ENCODE assay signal across 17 mouse cellular contexts in the genomic region with DNA sequence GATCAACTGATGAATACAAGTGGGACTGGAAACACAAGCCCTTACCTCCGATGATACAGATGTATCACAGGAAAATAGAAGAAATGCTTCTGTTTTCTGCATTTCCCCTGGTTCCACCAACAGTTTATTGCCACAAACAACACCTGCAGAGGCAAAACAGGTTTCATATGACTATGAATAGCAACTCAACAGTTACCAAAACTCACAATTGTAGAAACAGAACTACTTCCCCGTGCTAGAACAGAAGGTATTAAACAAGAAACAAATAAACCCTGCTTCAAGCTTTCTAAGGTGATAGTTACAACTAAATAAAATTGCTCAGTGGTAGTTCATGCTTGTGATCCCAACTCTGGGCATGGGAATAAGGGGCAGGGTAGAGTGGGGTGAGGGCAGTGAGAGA.
"Had no signal": no experiment of that assay in that cellular context is flagged by ENCODE, and none has a peak within 500 bp of the region (broad histone marks: within the 10 kb centered on the region; RNA-seq: fewer than 3 reads in every experiment).

No protein-coding gene starts in this region.

- H3K27me3 ChIP-seq: lung, embryonic 15.5 days; megakaryocyte, embryonic 14.5 days; midbrain, embryonic 13.5 days; midbrain, embryonic 15.5 days; neural tube, embryonic 12.5 days; stomach, embryonic 15.5 days had no signal

- H3K9me3 ChIP-seq: lung, embryonic 15.5 days; megakaryocyte, embryonic 14.5 days; midbrain, embryonic 13.5 days; midbrain, embryonic 15.5 days; neural tube, embryonic 12.5 days; stomach, embryonic 15.5 days had no signal

- H3K27ac ChIP-seq: liver, embryonic 14.5 days; lung, embryonic 15.5 days; macrophage; midbrain, embryonic 13.5 days; midbrain, embryonic 15.5 days; neural tube, embryonic 12.5 days; stomach, embryonic 15.5 days; stomach, postnatal 0 days had no signal

- H3K9ac ChIP-seq: liver, embryonic 14.5 days; lung, embryonic 15.5 days; midbrain, embryonic 13.5 days; midbrain, embryonic 15.5 days; neural tube, embryonic 12.5 days; stomach, embryonic 15.5 days had no signal

- DNase-seq: lung, adult 2 months; lung, postnatal 14 days; lung, postnatal 36 days; right cerebral cortex, postnatal 14 days; spleen, adult 18-20 months; thymus, postnatal 14 days; thymus, postnatal 36 days had no signal

- H3K4me2 ChIP-seq: lung, embryonic 15.5 days; midbrain, embryonic 11.5 days; midbrain, embryonic 13.5 days; midbrain, embryonic 15.5 days; neural tube, embryonic 12.5 days; stomach, embryonic 15.5 days had no signal

- H3K4me3 ChIP-seq: lung, embryonic 15.5 days; megakaryocyte, embryonic 14.5 days; midbrain, embryonic 13.5 days; midbrain, embryonic 15.5 days; neural tube, embryonic 12.5 days; stomach, embryonic 15.5 days had no signal

- H3K4me1 ChIP-seq: lung, embryonic 15.5 days; midbrain, embryonic 13.5 days; midbrain, embryonic 15.5 days; neural tube, embryonic 12.5 days; stomach, embryonic 15.5 days had no signal
